Mouse (Mus musculus) embryonic facial prominence, embryonic 13.5 days (tissue): ENCODE measurements around the gene Gm45711. TPM values are rescaled to one million over a fixed set of nuclear protein-coding genes. Genes with fewer than 3 reads are reported as not detected.
A peak's percentile ranks its signal among the peaks of the same experiment; 100 is the strongest.

ENCODE experiments used
- ATAC-seq: fragments of 200-750 bp; cut with Nextera tagmentation; 2 replicates; pipeline ENCODE4 v1.8.0; 2017; ENCODE audit warnings: low read depth; ENCODE audit not compliant: insufficient number of reproducible peaks, insufficient read depth, low FRiP score, low TSS enrichment
- H3K27ac ChIP-seq: fragments of 300-500 bp; sonication (generic); 2 replicates; pipeline ENCODE4 v1.5.1; 2015; ENCODE audit warnings: moderate library complexity, mild to moderate bottlenecking, inconsistent platforms
- H3K27me3 ChIP-seq: fragments of 300-500 bp; sonication (generic); 2 replicates; pipeline ENCODE4 v1.6.1; 2015; ENCODE audit warnings: mild to moderate bottlenecking, inconsistent platforms
- H3K36me3 ChIP-seq: fragments of 300-500 bp; sonication (generic); 2 replicates; pipeline ENCODE4 v1.6.1; 2015; ENCODE audit warnings: mild to moderate bottlenecking, inconsistent platforms
- H3K4me1 ChIP-seq: fragments of 300-500 bp; sonication (generic); 2 replicates; pipeline ENCODE4 v1.6.1; 2015; ENCODE audit warnings: inconsistent platforms
- H3K4me2 ChIP-seq: fragments of 300-500 bp; sonication (generic); 2 replicates; pipeline ENCODE4 v1.6.1; 2015; ENCODE audit warnings: moderate library complexity, mild to moderate bottlenecking, inconsistent platforms
- H3K4me3 ChIP-seq: fragments of 300-500 bp; sonication (generic); 2 replicates; pipeline ENCODE4 v1.5.1; 2015; ENCODE audit warnings: mild to moderate bottlenecking, inconsistent platforms
- H3K9ac ChIP-seq: fragments of 300-500 bp; sonication (generic); 2 replicates; pipeline ENCODE4 v1.6.1; 2015; ENCODE audit warnings: mild to moderate bottlenecking, inconsistent platforms
- H3K9me3 ChIP-seq: fragments of 300-500 bp; sonication (generic); 2 replicates; pipeline ENCODE4 v1.6.1; 2016; ENCODE audit warnings: inconsistent platforms
- WGBS: fragments of 180-500 bp; shearing (Covaris S2); methylation state at CpG from one replicate; pipeline ENCODE4 v1.1.7; 2015; ENCODE audit warnings: mixed read lengths; 5-methylcytosine and 5-hydroxymethylcytosine counted together
- polyA plus RNA-seq: library from polyadenylated mRNA; unstranded; fragments of >200 nt; fragmentation: Nextera tagmentation; extraction: Ambion mirVana; gene quantifications from 2 replicates; pipeline ENCODE4 v1.2.1, GENCODE M21; 2015

The Gm45711 gene
- polyA plus RNA-seq, 1 experiment from 2014 or later, result not detected

DNA sequence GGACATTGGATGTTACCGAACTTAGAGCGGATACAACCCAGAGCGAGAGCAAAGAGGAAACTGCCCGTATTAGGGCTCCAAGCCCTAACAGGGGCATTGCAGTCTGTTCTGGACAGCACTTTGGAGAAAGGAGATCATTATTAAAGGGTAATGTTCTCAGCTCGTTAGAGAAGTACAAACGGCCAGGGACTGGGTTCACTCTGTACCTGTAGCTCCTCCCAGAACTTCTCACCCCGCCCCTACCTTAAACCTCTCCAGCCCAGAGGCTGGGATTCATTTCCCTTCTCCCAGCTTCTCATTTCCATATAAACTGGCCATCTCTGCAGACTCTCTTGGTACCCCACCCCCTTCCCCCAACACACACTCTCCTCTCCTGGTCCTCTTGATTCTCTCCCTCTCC is 58.4 kb downstream of the Gm45711 start:
- Histone ChIP-seq H3K4me3 (peak overlapping the region; percentile 72), H3K4me2 (peak overlapping the region; percentile 77), H3K4me1 (peaks cover 20% of the 10 kb centered on the region), H3K9ac (peak overlapping the region; percentile 83), H3K27me3 (no peaks in the 10 kb centered on the region), H3K36me3 (no peaks in the 10 kb centered on the region), H3K27ac (no peak overlapping the region), H3K9me3 (no peaks in the 10 kb centered on the region)
- under 1% methylated on average over 7 of the region's 7 CpGs for WGBS
- no peak for ATAC-seq

DNA sequence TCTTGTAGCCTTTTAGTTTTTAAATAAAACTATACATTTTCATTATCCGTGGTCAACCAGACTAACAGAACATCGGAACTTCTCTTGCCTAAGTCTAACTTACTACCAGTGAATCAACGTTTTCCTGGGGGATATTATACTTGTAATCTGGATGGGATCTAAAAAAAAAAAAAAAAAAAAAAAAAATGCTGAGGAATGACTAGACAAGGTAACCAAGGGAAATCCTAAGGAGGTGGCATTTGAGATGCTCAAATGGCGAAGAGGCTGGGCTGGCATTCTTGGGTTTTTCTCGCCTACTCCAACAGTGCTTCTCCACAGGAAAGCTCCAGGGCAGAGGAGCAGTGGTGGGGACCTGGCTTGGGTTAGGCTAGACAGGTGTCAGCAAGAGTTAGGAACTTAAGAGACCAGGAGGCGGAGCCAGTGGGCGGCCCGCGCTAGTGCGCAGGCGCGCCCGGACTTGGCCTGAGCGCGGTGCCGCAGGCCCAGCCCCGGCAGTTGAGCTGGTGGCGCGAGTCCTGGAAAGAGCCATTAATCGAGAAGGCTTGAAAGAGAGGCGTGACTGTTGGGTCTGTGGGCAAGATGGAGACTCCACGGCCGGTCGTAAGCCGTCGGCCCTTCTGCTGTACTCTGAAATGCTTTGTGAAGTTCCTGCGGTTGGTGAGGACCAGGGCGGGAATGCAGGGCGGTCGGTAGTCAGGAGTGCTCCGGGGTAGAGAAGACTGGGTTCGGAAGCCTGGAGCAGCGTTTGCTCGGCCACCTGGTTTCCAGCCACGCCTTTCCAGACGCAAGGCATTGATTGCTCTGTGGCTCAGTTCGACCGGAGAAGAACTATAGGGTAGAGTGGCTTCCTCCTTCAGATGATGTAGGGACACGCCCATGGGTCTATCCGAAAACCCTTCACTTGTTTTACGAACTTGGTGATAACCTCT is 59.2 kb downstream of the Gm45711 start, which contains the start of gene Cklf:
Gene Cklf, plus strand, starts transcription at position 423 of the 929 bp plus-strand sequence.
- WGBS, result 4% methylated on average over 41 of the region's 41 CpGs
- peak within 1 kb of the TSS; percentile 77 for H3K4me2 ChIP-seq
- H3K36me3 ChIP-seq, result no peaks in the 10 kb centered on the region
- peak within 1 kb of the TSS; percentile 72 for H3K4me3 ChIP-seq
- H3K9ac ChIP-seq, result peak within 1 kb of the TSS; percentile 83
- no peaks in the 10 kb centered on the region for H3K27me3 ChIP-seq
- peak within 1 kb of the TSS; percentile 84 for H3K27ac ChIP-seq
- peaks cover 20% of the 10 kb centered on the region for H3K4me1 ChIP-seq
- ATAC-seq, result peak; percentile 73
- no peaks in the 10 kb centered on the region for H3K9me3 ChIP-seq

DNA sequence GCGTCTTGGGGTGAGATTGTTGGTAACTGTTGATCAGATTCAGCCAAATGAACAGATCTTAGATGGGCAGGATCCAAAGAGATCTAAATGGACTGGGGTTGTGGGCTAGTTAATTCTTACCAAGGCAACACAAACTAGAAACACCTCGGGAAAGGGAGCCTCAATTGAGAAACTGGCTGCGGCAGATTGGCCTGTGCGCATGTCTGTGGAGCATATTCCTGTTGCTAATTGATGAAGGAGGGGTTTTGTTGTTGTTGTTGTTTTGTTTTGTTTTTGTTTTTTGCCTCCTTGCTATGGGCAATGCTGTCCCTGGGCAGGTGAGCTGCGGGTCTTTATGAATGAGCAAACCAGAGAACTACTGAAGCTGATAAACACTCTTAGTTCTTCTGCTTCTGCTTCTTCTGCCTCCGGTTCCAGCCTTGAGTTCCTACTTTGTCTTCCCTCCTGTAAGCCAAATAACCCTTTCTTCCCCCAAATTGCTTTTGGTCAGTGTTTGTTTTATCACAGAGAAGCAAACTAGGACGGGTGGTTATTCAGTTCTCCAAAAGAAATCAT is 60.4 kb downstream of the Gm45711 start:
- 85% methylated on average over 7 of the region's 7 CpGs for WGBS
- H3K27me3 ChIP-seq, result no peaks in the 10 kb centered on the region
- no peaks in the 10 kb centered on the region for H3K36me3 ChIP-seq

GRCm38 (mm10) chr8:104248276-104248675 is 61.6 kb downstream of the Gm45711 start, which contains the start of gene Tk2:
Gene Tk2, minus strand, starts transcription at chr8:104248558.
- ATAC-seq, result peak; percentile 73

More for the DNA sequence above, 60.4 kb downstream of the Gm45711 start:
- Histone ChIP-seq H3K27ac (no peak overlapping the region), H3K4me1 (peaks cover 20% of the 10 kb centered on the region), H3K4me2 (no peak overlapping the region), H3K9me3 (no peaks in the 10 kb centered on the region), H3K4me3 (no peak overlapping the region), H3K9ac (no peak overlapping the region)
- ATAC-seq, result no peak

DNA sequence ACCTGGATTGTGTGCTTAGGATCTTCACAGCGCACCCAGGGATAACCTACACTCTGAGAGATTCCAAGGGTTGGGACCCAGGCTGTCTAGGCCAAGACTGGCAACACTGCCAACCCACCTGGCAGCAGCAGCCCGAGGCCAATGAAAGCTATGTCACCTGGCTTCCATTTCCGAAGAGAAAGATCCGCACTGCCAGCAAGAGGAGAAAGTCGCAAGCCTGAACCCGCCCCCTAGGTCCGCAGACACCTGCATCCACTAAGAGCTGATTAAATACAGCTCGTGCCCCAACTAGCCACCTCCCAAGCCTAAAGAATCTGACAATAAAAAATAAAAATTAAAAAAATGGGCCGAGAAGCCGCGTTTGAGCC is 62.0 kb downstream of the Gm45711 start:
- H3K27ac ChIP-seq, result peak overlapping the region; percentile 39; the same call in 1 of the 2 replicates
- no peaks in the 10 kb centered on the region for H3K9me3 ChIP-seq
- peaks cover 6% of the 10 kb centered on the region for H3K36me3 ChIP-seq
- no peaks in the 10 kb centered on the region for H3K27me3 ChIP-seq
- no peak for ATAC-seq
- H3K9ac ChIP-seq, result peak overlapping the region; percentile 87
- peak overlapping the region; percentile 90 for H3K4me3 ChIP-seq
- peaks cover 20% of the 10 kb centered on the region for H3K4me1 ChIP-seq
- WGBS, result 3% methylated on average over 11 of the region's 11 CpGs
- peak overlapping the region; percentile 84 for H3K4me2 ChIP-seq

More at GRCm38 (mm10) chr8:104248276-104248675, 61.6 kb downstream of the Gm45711 start, which contains the start of gene Tk2:
- under 1% methylated on average over 28 of the region's 28 CpGs for WGBS
- Histone ChIP-seq H3K4me3 (peak within 1 kb of the TSS; percentile 90), H3K27ac (peak within 1 kb of the TSS; percentile 39; the same call in 1 of the 2 replicates), H3K4me2 (peak within 1 kb of the TSS; percentile 84), H3K9me3 (no peaks in the 10 kb centered on the region), H3K27me3 (no peaks in the 10 kb centered on the region), H3K9ac (peak within 1 kb of the TSS; percentile 87), H3K4me1 (peaks cover 20% of the 10 kb centered on the region), H3K36me3 (0 out of 2 replicates have a peak, but pooled peaks cover 2% of the 10 kb centered on the region)

DNA sequence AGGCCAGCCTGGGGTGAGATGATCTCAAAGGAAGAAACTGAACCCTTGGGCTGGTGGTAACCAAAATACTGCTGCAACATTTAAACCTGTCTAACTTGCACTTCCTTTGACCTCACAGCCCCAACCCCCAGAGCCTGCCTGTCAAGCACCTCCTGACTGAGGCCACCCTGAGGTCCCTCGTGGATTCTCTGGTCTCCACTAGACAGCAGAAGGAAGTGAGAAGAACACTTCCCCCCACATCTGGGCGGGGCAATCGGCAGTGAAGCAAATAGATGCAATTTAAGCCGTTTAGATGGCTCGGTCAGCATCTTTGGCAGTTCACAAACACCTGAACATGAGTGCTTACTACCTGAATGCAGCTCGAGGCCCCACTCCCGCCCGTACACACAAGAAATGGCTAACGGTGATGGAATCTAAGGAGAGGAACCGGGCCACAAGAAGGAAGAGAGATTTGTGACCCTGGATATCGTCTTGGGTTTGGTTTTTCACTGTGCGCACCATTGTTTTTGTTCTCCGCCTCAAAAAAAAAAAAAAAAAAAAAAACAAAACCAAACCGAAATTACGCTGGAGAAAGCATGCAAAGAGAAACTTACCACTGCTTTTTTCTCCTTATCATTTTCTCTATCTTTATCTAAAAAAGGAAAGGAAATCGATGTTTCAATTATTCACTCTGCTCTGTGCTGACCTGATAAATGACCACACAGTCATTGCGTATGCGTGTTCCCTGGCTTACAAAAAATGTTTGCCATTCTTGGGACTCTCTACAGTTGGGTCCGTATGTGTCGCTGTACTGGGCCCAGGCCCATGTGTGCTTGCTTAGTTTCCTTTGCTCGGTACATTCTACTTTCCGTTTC is 62.6 kb downstream of the Gm45711 start:
- Histone ChIP-seq H3K4me1 (peaks cover 20% of the 10 kb centered on the region), H3K36me3 (peaks cover 12% of the 10 kb centered on the region), H3K4me3 (peak overlapping the region; percentile 90), H3K27me3 (no peaks in the 10 kb centered on the region), H3K9ac (peak overlapping the region; percentile 87), H3K9me3 (no peaks in the 10 kb centered on the region), H3K27ac (no peak overlapping the region), H3K4me2 (peak overlapping the region; percentile 84)
- no peak for ATAC-seq
- WGBS, result 66% methylated on average over 22 of the region's 22 CpGs

GRCm38 (mm10) chr8:104246621-104247020 is 63.3 kb downstream of the Gm45711 start:
- no peak overlapping the region for H3K4me3 ChIP-seq
- no peaks in the 10 kb centered on the region for H3K27me3 ChIP-seq
- H3K27ac ChIP-seq, result no peak overlapping the region
- no peak overlapping the region for H3K4me2 ChIP-seq
- WGBS, result 80% methylated on average over 4 of the region's 4 CpGs
- ATAC-seq, result no peak
- H3K9me3 ChIP-seq, result no peaks in the 10 kb centered on the region
- H3K4me1 ChIP-seq, result peaks cover 14% of the 10 kb centered on the region
- peaks cover 17% of the 10 kb centered on the region for H3K36me3 ChIP-seq
- no peak overlapping the region for H3K9ac ChIP-seq

DNA sequence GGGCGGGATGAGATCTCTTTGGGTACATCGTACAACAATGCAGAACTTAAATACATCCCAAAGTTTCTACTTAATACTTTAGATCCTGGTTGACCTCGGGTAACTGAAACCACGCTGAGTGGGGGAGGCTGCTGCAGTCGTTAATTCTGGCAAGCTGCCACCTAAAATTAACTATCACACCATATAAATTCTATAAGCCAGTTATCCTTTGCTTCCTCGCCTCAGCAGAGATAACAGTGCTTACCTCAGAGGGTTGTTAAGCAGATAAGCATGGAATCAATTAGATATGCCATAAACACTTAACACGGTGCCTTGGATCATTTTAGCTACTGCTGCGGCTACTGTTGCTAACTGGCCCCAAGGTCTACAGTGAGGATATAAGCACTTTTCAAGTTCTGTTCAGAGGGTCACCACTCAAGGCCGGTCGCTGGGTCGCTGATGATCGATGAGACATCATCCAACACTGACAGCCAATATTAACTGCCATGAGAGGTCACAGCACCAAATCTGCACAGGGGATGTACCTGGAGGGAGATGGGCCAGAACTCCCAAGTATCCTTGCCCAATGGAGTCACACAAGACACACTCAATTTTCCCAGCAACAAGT is 67.7 kb downstream of the Gm45711 start:
- Histone ChIP-seq H3K4me3 (no peak overlapping the region), H3K4me2 (no peak overlapping the region), H3K27me3 (no peaks in the 10 kb centered on the region), H3K9ac (no peak overlapping the region), H3K36me3 (peaks cover 61% of the 10 kb centered on the region), H3K27ac (no peak overlapping the region), H3K9me3 (no peaks in the 10 kb centered on the region), H3K4me1 (0 out of 2 replicates have a peak, but pooled peaks cover 2% of the 10 kb centered on the region)
- no peak for ATAC-seq
- WGBS, result 72% methylated on average over 12 of the region's 12 CpGs

DNA sequence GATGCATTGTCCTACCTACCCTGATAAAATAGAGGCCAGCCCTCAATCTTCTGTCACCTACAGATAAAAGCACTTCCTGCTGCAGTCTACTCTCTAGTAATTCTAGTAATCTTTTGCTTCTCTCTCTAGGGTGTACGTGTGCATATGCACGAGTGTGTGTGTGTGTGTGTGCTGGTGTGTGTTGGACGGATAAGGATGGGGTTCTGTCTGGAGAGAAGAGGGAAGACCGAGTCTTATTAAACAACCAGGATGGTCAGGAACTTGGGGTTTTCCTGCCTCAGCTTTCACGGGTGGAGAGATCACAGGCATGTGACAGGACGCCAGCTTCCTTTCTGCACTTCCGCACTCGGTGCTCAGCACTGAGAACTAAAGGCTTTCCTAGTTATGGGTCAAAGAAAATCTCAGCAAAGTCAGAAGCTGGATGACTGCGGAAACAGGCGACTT is 70.4 kb downstream of the Gm45711 start:
- H3K36me3 ChIP-seq, result peaks cover 79% of the 10 kb centered on the region
- no peak overlapping the region for H3K27ac ChIP-seq
- H3K9me3 ChIP-seq, result no peaks in the 10 kb centered on the region
- H3K4me3 ChIP-seq, result no peak overlapping the region
- H3K4me2 ChIP-seq, result no peak overlapping the region
- H3K4me1 ChIP-seq, result no peaks in the 10 kb centered on the region
- no peak for ATAC-seq
- no peaks in the 10 kb centered on the region for H3K27me3 ChIP-seq
- H3K9ac ChIP-seq, result no peak overlapping the region
- 84% methylated on average over 10 of the region's 10 CpGs for WGBS

- Histone ChIP-seq H3K27me3 (no peaks in the 10 kb centered on the region), H3K27ac (no peak overlapping the region), H3K9ac (no peak overlapping the region), H3K36me3 (peaks cover 85% of the 10 kb centered on the region), H3K4me2 (no peak overlapping the region), H3K4me3 (no peak overlapping the region), H3K9me3 (no peaks in the 10 kb centered on the region), H3K4me1 (no peaks in the 10 kb centered on the region)
- no peak for ATAC-seq
- 50% methylated on average over 6 of the region's 6 CpGs for WGBS
Observed at GRCm38 (mm10) chr8:104234573-104234972, 75.3 kb downstream of the Gm45711 start.

GRCm38 (mm10) chr8:104232919-104233318 is 77.0 kb downstream of the Gm45711 start:
- no peak for ATAC-seq
- WGBS, result 93% methylated on average over 5 of the region's 5 CpGs

More at GRCm38 (mm10) chr8:104232919-104233318, 77.0 kb downstream of the Gm45711 start:
- Histone ChIP-seq H3K9ac (no peak overlapping the region), H3K4me2 (no peak overlapping the region), H3K36me3 (peaks cover 85% of the 10 kb centered on the region), H3K4me1 (no peaks in the 10 kb centered on the region), H3K4me3 (no peak overlapping the region), H3K27ac (no peak overlapping the region), H3K27me3 (no peaks in the 10 kb centered on the region), H3K9me3 (no peaks in the 10 kb centered on the region)
